ENCODE assay signal across 18 mouse cellular contexts in the genomic region with DNA sequence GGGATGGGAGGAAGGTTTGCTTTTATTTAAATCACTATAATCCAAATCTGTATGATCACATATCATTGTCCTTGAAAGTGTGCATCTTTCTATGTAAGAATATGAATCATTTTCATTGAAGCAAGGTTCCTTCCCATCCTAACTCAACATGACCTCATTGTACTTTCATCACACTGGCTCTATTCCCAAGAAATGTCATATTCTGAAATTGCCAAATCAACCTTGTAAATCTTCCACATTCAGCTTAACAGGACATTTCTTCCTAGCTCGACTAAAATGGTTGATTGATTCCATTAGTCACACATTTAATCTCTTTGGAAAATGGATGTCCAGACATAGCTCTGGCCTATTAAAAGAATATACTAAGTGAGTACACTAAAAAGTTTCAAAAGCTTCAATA.
"Had no signal": no experiment of that assay in that cellular context is flagged by ENCODE, and none has a peak within 500 bp of the region (broad histone marks: within the 10 kb centered on the region; RNA-seq: fewer than 3 reads in every experiment).

No protein-coding gene starts in this region.

- ATAC-seq: midbrain, embryonic 13.5 days; midbrain, embryonic 15.5 days had no signal

- DNase-seq: lung, adult 18-20 months; lung, embryonic 14.5 days; lung, postnatal 10 days; lung, postnatal 4 days; right cerebral cortex, adult 18-20 months; right cerebral cortex, postnatal 25 days; right cerebral cortex, postnatal 4 days; spleen, adult 18-20 months; thymus, adult 2 months; thymus, postnatal 25 days; thymus, postnatal 4 days had no signal

- H3K36me3 ChIP-seq: midbrain, embryonic 10.5 days; midbrain, embryonic 13.5 days; midbrain, embryonic 15.5 days; neural tube, embryonic 13.5 days; neural tube, embryonic 15.5 days had no signal

- H3K4me2 ChIP-seq: lung, embryonic 14.5 days; midbrain, embryonic 13.5 days; midbrain, embryonic 15.5 days; neural tube, embryonic 13.5 days; neural tube, embryonic 15.5 days had no signal

- H3K27me3 ChIP-seq: midbrain, embryonic 13.5 days; midbrain, embryonic 15.5 days; neural tube, embryonic 13.5 days; neural tube, embryonic 15.5 days had no signal

- H3K4me1 ChIP-seq: midbrain, embryonic 10.5 days; midbrain, embryonic 13.5 days; midbrain, embryonic 15.5 days; neural tube, embryonic 13.5 days; neural tube, embryonic 15.5 days had no signal

- H3K9me3 ChIP-seq: midbrain, embryonic 10.5 days; midbrain, embryonic 13.5 days; midbrain, embryonic 15.5 days; neural tube, embryonic 13.5 days; neural tube, embryonic 15.5 days had no signal

- H3K27ac ChIP-seq: liver, embryonic 14.5 days; midbrain, embryonic 10.5 days; midbrain, embryonic 13.5 days; midbrain, embryonic 15.5 days; neural tube, embryonic 13.5 days; neural tube, embryonic 15.5 days had no signal

- H3K9ac ChIP-seq: liver, embryonic 14.5 days; lung, embryonic 14.5 days; midbrain, embryonic 13.5 days; midbrain, embryonic 15.5 days; neural tube, embryonic 13.5 days; neural tube, embryonic 15.5 days had no signal

- H3K4me3 ChIP-seq: midbrain, embryonic 10.5 days; midbrain, embryonic 13.5 days; midbrain, embryonic 15.5 days; myocyte; neural tube, embryonic 13.5 days; neural tube, embryonic 15.5 days had no signal
